Mouse (Mus musculus) adrenal gland, postnatal 0 days (tissue): Measurements from ENCODE around the gene Ube2e2. TPM values are rescaled to one million over a fixed set of nuclear protein-coding genes. Genes with fewer than 3 reads are reported as not detected.

Experiments used
- polyA plus RNA-seq: library from polyadenylated mRNA; unstranded; fragments of >200 nt; fragmentation: Nextera tagmentation; extraction: Ambion mirVana; gene quantifications from 2 replicates; pipeline ENCODE4 v1.2.1, GENCODE M21; 2015

Ube2e2 gene
- 69.1 and 72.0 TPM in 2 replicates for polyA plus RNA-seq

GRCm38 (mm10) chr14:18893947-18894445 lies at the start of gene Ube2e2:
TSS of gene Ube2e2 (minus strand) at chr14:18894267.

